Mouse (Mus musculus) CH12.LX (cell line): Measurements from ENCODE around the gene Rhof. TPM values are rescaled to one million over a fixed set of nuclear protein-coding genes. Genes with fewer than 3 reads are reported as not detected.

ENCODE experiments used
- DNase-seq: peaks from one replicate; pipeline ENCODE4 v3.0.0-alpha.2; 2013; ENCODE audit errors: extremely low read depth
- H3K27ac ChIP-seq: 2 replicates; pipeline ENCODE4 v1.5.1; 2012; ENCODE audit warnings: low read depth, mild to moderate bottlenecking, control low read depth, moderate library complexity; ENCODE audit not compliant: insufficient read depth
- H3K27me3 ChIP-seq: replicated peaks from 2 replicates; pipeline ENCODE3; 2012; ENCODE audit warnings: inconsistent platforms
- H3K36me3 ChIP-seq, 2 experiments: replicated peaks in 1 of 2; 2 replicates each; pipeline versions ENCODE3 to v1.6.1; 2012; ENCODE audit warnings: inconsistent platforms in 1 of 2, low read length in 1 of 2, mild to moderate bottlenecking in 1 of 2, mixed read lengths in 1 of 2, moderate library complexity in 1 of 2; ENCODE audit not compliant: control insufficient read depth in 1 of 2, insufficient read depth in 1 of 2
- H3K4me1 ChIP-seq, 2 experiments: 2 replicates each; pipeline ENCODE4 v1.6.1; 2012; ENCODE audit warnings: inconsistent platforms in 1 of 2, moderate library complexity in 1 of 2; ENCODE audit not compliant: insufficient read depth in 2 of 2, control insufficient read depth in 1 of 2
- H3K4me2 ChIP-seq: 2 replicates; pipeline ENCODE4 v1.6.1; 2012; ENCODE audit warnings: low read depth, mild to moderate bottlenecking, control low read depth; ENCODE audit not compliant: poor library complexity, insufficient read depth, severe bottlenecking
- H3K4me3 ChIP-seq, 3 experiments: fragments of 150-350 bp in 1 of 3; sonication (generic) in 1 of 3; replicated peaks in 1 of 3; 2 replicates each; pipeline versions ENCODE3 to v1.5.1; 2011 to 2012; ENCODE audit warnings: low read depth in 2 of 3, low read length in 2 of 3, mild to moderate bottlenecking in 2 of 3, moderate library complexity in 2 of 3, control low read depth in 1 of 3, improper control_type of control experiment in 1 of 3, inconsistent platforms in 1 of 3, mixed read lengths in 1 of 3; ENCODE audit not compliant: poor library complexity in 1 of 3
- H3K79me2 ChIP-seq: replicated peaks from 2 replicates; pipeline ENCODE4 v1.6.1; 2012; ENCODE audit warnings: mild to moderate bottlenecking, moderate library complexity; ENCODE audit not compliant: control insufficient read depth, poor library complexity, insufficient read depth, severe bottlenecking; ENCODE audit errors: extremely low read depth
- H3K9ac ChIP-seq: 2 replicates; pipeline ENCODE4 v1.6.1; 2012; ENCODE audit warnings: low read depth, mild to moderate bottlenecking, control low read depth, moderate library complexity; ENCODE audit not compliant: insufficient read depth
- H3K9me3 ChIP-seq: replicated peaks from 2 replicates; pipeline ENCODE3; 2012; ENCODE audit warnings: low read length, inconsistent platforms, mixed read lengths
- CHD1 ChIP-seq: IDR thresholded peaks from 2 replicates; pipeline ENCODE4 v1.6.1; 2012; ENCODE audit warnings: low read depth, low read length, improper control_type of control experiment, inconsistent platforms
- CHD2 ChIP-seq: IDR thresholded peaks from 2 replicates; pipeline ENCODE4 v1.6.1; 2011; ENCODE audit warnings: low read length, improper control_type of control experiment
- ELF1 ChIP-seq: IDR thresholded peaks from 2 replicates; pipeline ENCODE4 v1.6.1; 2014; ENCODE audit warnings: low read depth, mild to moderate bottlenecking, inconsistent platforms, low read length, improper control_type of control experiment
- EP300 ChIP-seq: IDR thresholded peaks from 2 replicates; pipeline ENCODE4 v1.6.1; 2011; ENCODE audit warnings: low read length, improper control_type of control experiment
- ETS1 ChIP-seq: conservative IDR thresholded peaks from 2 replicates; pipeline ENCODE4 v1.6.1; 2012; ENCODE audit warnings: low read depth, mild to moderate bottlenecking, inconsistent platforms, low read length, improper control_type of control experiment, moderate library complexity
- GABPA ChIP-seq: IDR thresholded peaks from 2 replicates; pipeline ENCODE4 v1.6.1; 2012; ENCODE audit warnings: low read depth, low read length, improper control_type of control experiment, inconsistent platforms; ENCODE audit not compliant: insufficient replicate concordance
- HCFC1 ChIP-seq: IDR thresholded peaks from 2 replicates; pipeline ENCODE4 v1.6.1; 2012; ENCODE audit warnings: low read depth, mild to moderate bottlenecking, inconsistent platforms, low read length, improper control_type of control experiment
- JUN ChIP-seq: IDR thresholded peaks from 2 replicates; pipeline ENCODE4 v1.6.1; 2011; ENCODE audit warnings: low read depth, mild to moderate bottlenecking, low read length, improper control_type of control experiment, moderate library complexity; ENCODE audit not compliant: insufficient read depth
- JUND ChIP-seq: conservative IDR thresholded peaks from 2 replicates; pipeline ENCODE4 v1.6.1; 2011; ENCODE audit warnings: low read depth, low read length, improper control_type of control experiment
- KAT2A ChIP-seq: IDR thresholded peaks from 2 replicates; pipeline ENCODE4 v1.6.1; 2012; ENCODE audit warnings: low read length, improper control_type of control experiment, inconsistent platforms; ENCODE audit not compliant: insufficient replicate concordance
- MXI1 ChIP-seq: IDR thresholded peaks from 2 replicates; pipeline ENCODE4 v1.6.1; 2011; ENCODE audit warnings: mild to moderate bottlenecking, low read depth, low read length, improper control_type of control experiment
- MYC ChIP-seq: IDR thresholded peaks from 2 replicates; pipeline ENCODE4 v1.6.1; 2011; ENCODE audit warnings: low read depth, mild to moderate bottlenecking, improper control_type of control experiment, low read length
- NRF1 ChIP-seq: IDR thresholded peaks from 2 replicates; pipeline ENCODE4 v1.6.1; 2014; ENCODE audit warnings: low read depth, mild to moderate bottlenecking, inconsistent platforms, low read length, improper control_type of control experiment, moderate library complexity
- POLR2A ChIP-seq: IDR thresholded peaks from 2 replicates; pipeline ENCODE4 v1.6.1; 2011; ENCODE audit warnings: low read depth, mild to moderate bottlenecking, improper control_type of control experiment, low read length
- POLR2AphosphoS2 ChIP-seq: IDR thresholded peaks from 2 replicates; pipeline ENCODE4 v1.6.1; 2011; ENCODE audit warnings: low read depth, low read length, improper control_type of control experiment
- RCOR1 ChIP-seq: conservative IDR thresholded peaks from 2 replicates; pipeline ENCODE4 v1.6.1; 2012; ENCODE audit warnings: low read depth, mild to moderate bottlenecking, inconsistent platforms, low read length, improper control_type of control experiment
- SMC3 ChIP-seq: IDR thresholded peaks from 2 replicates; pipeline ENCODE4 v1.6.1; 2011; ENCODE audit warnings: low read depth, low read length, improper control_type of control experiment
- TBP ChIP-seq: conservative IDR thresholded peaks from 2 replicates; pipeline ENCODE4 v1.6.1; 2011; ENCODE audit warnings: low read depth, low read length, improper control_type of control experiment
- TCF12 ChIP-seq: IDR thresholded peaks from 2 replicates; pipeline ENCODE4 v1.6.1; 2014; ENCODE audit warnings: low read depth, mild to moderate bottlenecking, inconsistent platforms, low read length, improper control_type of control experiment
- UBTF ChIP-seq: IDR thresholded peaks from 2 replicates; pipeline ENCODE4 v1.6.1; 2012; ENCODE audit warnings: low read depth, mild to moderate bottlenecking, inconsistent platforms, low read length, improper control_type of control experiment, moderate library complexity
- dilution Hi-C: fragments of 300-500 bp; cut with MboI; formaldehyde crosslinking; loops from 2 replicates; pipeline ENCODE4 v1.14.3; 2020; ENCODE audit warnings: low sequenced_read_pairs; ENCODE audit not compliant: extremely low pct_unique_long_range_greater_than_20kb, extremely low pct_ligation_motif_present
- in situ Hi-C: fragments of 300-500 bp; cut with MboI; formaldehyde crosslinking; loops from 3 replicates; pipeline ENCODE4 v1.14.3; 2019; ENCODE audit warnings: low sequenced_read_pairs, low pct_ligation_motif_present, low pct_unique_long_range_greater_than_20kb, mixed read lengths
- polyA plus RNA-seq: library from polyadenylated mRNA; unstranded; fragments of >175 nt; gene quantifications from 2 replicates; pipeline ENCODE4 v1.2.1, GENCODE M21; 2012; ENCODE audit warnings: low read depth; ENCODE audit not compliant: insufficient read length
- total RNA-seq, 2 experiments: library from RNA; depleted of rRNA; stranded (reverse); fragments of 300-350 nt in 1 of 2; fragments of >200 nt in 1 of 2; gene quantifications; 2 replicates each; pipeline ENCODE4 v1.2.3; 2012 to 2014

Gene Rhof
- total and polyA plus RNA-seq, 3 experiments = 33.6 to 56.9 (median 45.4) TPM

GRCm38 (mm10) chr5:123140694-123141554, 8.4 kb upstream of the Rhof start (continued):
- peak; percentile 82; the same call in 1 of the 2 replicates for TF ChIP-seq POLR2AphosphoS2
- no peak for TF ChIP-seq CHD2
- peak; percentile 41; the same call in 1 of the 2 replicates for TF ChIP-seq HCFC1
- TF ChIP-seq UBTF = no peak
- TF ChIP-seq ELF1 = no peak
- no peak for TF ChIP-seq SMC3
- peak; percentile 64; the same call in 1 of the 2 replicates for TF ChIP-seq TCF12
- no peak for TF ChIP-seq NRF1
- no peak for TF ChIP-seq JUN
- TF ChIP-seq MYC = peak; percentile 87; the same call in 1 of the 2 replicates
- peak; percentile 89 for TF ChIP-seq POLR2A
- no peak for TF ChIP-seq RCOR1
- peak; percentile 95 for TF ChIP-seq TBP

- H3K4me2 ChIP-seq = peak overlapping the region; percentile 92
- peak overlapping the region; percentile 80 for H3K27ac ChIP-seq
- no peaks in the 10 kb centered on the region for H3K9me3 ChIP-seq
- peaks cover 10 to 36% of the 10 kb centered on the region in 2 experiments; a peak in 3 of 4 replicates for H3K4me1 ChIP-seq
- peak overlapping the region; percentile 100 for H3K9ac ChIP-seq
- no peaks in the 10 kb centered on the region for H3K27me3 ChIP-seq
- in situ Hi-C loops (no loop called here), dilution Hi-C loops (no loop called here)
- no peak for DNase-seq
- H3K4me3 ChIP-seq = peak overlapping the region; percentile 63 to 86 (median 76)
- TF ChIP-seq MXI1 (peak; percentile 49; the same call in 1 of the 2 replicates), JUND (no peak), CHD1 (peak; percentile 98), MYC (0 out of 2 replicates have a peak, but pooled peaks have one; percentile 33), EP300 (no peak), KAT2A (no peak), TCF12 (no peak), ETS1 (no peak), GABPA (no peak)
- peaks cover 17 to 37% of the 10 kb centered on the region in 2 experiments for H3K36me3 ChIP-seq
- peaks cover 60% of the 10 kb centered on the region for H3K79me2 ChIP-seq
Observed at GRCm38 (mm10) chr5:123139722-123140627, 7.5 kb upstream of the Rhof start.
